Mouse (Mus musculus): ENCODE results near the gene Ttc8. TPM values are rescaled to one million over a fixed set of nuclear protein-coding genes. Genes with fewer than 3 reads are reported as not detected.

Ttc8 gene
- polyA plus RNA-seq, 1 experiment, result 6.2 TPM

DNA sequence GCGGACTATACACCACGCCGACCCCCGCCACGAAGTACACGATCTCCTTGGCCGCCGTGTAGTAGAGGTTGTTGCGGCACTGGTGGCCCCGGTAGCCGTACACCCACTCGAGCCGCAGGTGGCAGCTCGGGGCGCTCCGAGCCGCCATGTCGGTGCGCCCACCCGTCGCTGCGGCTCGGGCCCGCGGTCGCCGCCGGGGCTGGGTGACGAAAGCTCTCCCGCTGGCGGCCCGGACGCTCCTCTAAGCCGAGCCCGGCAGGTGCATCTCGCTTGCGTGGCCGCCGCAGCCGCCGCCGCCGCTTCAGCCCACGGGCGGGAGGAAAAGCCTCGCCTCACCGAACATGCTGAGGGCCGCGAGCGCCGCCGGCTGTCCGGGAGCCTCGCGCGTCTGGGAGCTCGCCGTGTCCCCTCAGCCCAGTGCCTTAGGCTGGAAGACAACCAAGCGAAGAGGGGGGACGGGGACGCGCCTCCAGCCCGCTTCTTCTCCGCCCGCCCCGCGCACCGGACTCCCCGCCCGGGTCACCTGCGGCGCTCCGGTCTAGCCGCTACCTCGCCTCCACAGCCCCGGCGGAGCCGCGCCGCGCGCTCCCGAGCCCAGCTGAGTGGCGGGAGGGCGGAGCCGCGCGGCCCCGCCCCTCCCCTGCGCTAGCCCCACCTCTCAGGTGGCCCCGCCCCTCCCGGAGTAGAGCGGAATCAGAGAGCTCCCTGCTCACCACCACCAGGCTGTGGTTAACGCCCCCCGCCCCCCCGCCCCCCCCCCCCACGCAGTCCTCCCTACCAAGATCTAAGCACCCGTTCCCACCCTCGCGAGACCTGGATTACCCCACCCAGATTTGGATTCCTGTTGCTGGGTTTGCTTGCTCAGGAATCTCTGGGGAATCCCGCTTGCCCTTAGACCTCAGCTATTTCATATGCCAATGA, 19.2 kb upstream of the Ttc8 start, which contains the start of gene Eml5:
Gene Eml5, minus strand, starts transcription at position 604 of the 921 bp plus-strand sequence.
- TF ChIP-seq MAX (IDR thresholded peaks at IDR 0.05; ENCODE audit: low read depth), result no peak
- no peak for TF ChIP-seq CEBPB (IDR thresholded peaks at IDR 0.05; ENCODE audit: insufficient read depth, poor library complexity, severe bottlenecking)
- TF ChIP-seq MYOG (IDR thresholded peaks at IDR 0.05; ENCODE audit: control insufficient read depth in 1 of 3, insufficient read depth in 1 of 3, insufficient read length in 2 of 3, low read depth in 2 of 3), result peak in 1 of 3 experiments; percentile 46
- TF ChIP-seq POLR2A (IDR thresholded peaks at IDR 0.05; ENCODE audit: insufficient read length, low read depth), result peak; percentile 48
- TF ChIP-seq MYOD1 (IDR thresholded peaks at IDR 0.05; ENCODE audit: control insufficient read depth in 1 of 3, insufficient read length in 2 of 3, low read depth in 2 of 3), result peak in 1 of 3 experiments; percentile 56
- peak; percentile 41 for TF ChIP-seq POLR2AphosphoS2 (IDR thresholded peaks at IDR 0.05; ENCODE audit: insufficient read length, low read depth)
- no peak for TF ChIP-seq USF1 (IDR thresholded peaks at IDR 0.05; ENCODE audit: low read depth)
- TF ChIP-seq TCF12 (IDR thresholded peaks at IDR 0.05; ENCODE audit: insufficient read depth, poor library complexity, severe bottlenecking), result no peak
- no peak for TF ChIP-seq REST (IDR thresholded peaks at IDR 0.05; ENCODE audit: insufficient read depth, insufficient read length)
- no peak for TF ChIP-seq TCF3 (IDR thresholded peaks at IDR 0.05; ENCODE audit: insufficient read length, low read depth)
- peak within 1 kb of the TSS; percentile 64 for H3K4me2 ChIP-seq (ENCODE audit: low read depth)
- peak within 1 kb of the TSS; percentile 26 for H3K4me3 ChIP-seq
- peak within 1 kb of the TSS; percentile 4 for H3ac ChIP-seq (ENCODE audit: control insufficient read depth, insufficient read length)
- H3K27me3 ChIP-seq (ENCODE audit: control insufficient read depth, insufficient read depth, insufficient read length), result no peaks in the 10 kb centered on the region
- H3K79me2 ChIP-seq (ENCODE audit: control insufficient read depth, insufficient read depth), result no peaks in the 10 kb centered on the region
- H3K36me3 ChIP-seq (ENCODE audit: control insufficient read depth, insufficient read depth), result no peaks in the 10 kb centered on the region

DNA sequence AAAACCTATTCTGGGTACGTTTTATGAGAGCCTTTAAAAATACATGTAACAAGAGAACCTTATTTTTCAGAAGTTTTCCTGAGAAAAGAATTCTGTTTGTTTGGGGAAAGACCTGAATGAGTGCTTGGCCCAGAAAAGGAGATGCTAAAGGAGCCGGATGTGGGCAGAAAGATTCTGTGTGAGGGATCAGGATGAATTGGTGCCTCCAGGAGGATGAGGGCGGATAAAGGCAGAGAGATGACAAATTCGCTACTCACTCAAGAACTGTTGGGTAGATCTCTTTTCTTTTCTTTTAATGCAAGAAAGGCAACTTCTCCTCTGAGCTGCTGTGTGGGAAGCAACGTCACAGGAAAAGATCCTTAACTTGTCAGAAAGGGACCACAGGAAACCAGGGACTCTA, 14.9 kb upstream of the Ttc8 start:
- no peak for TF ChIP-seq SRF (IDR thresholded peaks at IDR 0.05; ENCODE audit: control insufficient read depth, insufficient read length, low read depth)
- no peak for TF ChIP-seq E2F4 (IDR thresholded peaks at IDR 0.05; ENCODE audit: insufficient read depth)
- TF ChIP-seq REST (IDR thresholded peaks at IDR 0.05; ENCODE audit: insufficient read depth, insufficient read length), result no peak
- no peak for TF ChIP-seq USF1 (IDR thresholded peaks at IDR 0.05; ENCODE audit: low read depth)
- TF ChIP-seq POLR2AphosphoS2 (IDR thresholded peaks at IDR 0.05; ENCODE audit: insufficient read length, low read depth), result no peak
- no peak for TF ChIP-seq POLR2A (IDR thresholded peaks at IDR 0.05; ENCODE audit: insufficient read length, low read depth)
- no peak for TF ChIP-seq MYOD1 (IDR thresholded peaks at IDR 0.05; ENCODE audit: control insufficient read depth in 1 of 3, insufficient read length in 2 of 3, low read depth in 2 of 3)
- no peak for TF ChIP-seq MAX (IDR thresholded peaks at IDR 0.05; ENCODE audit: low read depth)
- no peak for TF ChIP-seq MYOG (IDR thresholded peaks at IDR 0.05; ENCODE audit: control insufficient read depth in 1 of 3, insufficient read depth in 1 of 3, insufficient read length in 2 of 3, low read depth in 2 of 3)
- TF ChIP-seq TCF12 (IDR thresholded peaks at IDR 0.05; ENCODE audit: insufficient read depth, poor library complexity, severe bottlenecking), result no peak
- TF ChIP-seq TCF3 (IDR thresholded peaks at IDR 0.05; ENCODE audit: insufficient read length, low read depth), result no peak
- no peak for TF ChIP-seq CEBPB (IDR thresholded peaks at IDR 0.05; ENCODE audit: insufficient read depth, poor library complexity, severe bottlenecking)
- no peaks in the 10 kb centered on the region for H3K79me2 ChIP-seq (ENCODE audit: control insufficient read depth, insufficient read depth)

DNA sequence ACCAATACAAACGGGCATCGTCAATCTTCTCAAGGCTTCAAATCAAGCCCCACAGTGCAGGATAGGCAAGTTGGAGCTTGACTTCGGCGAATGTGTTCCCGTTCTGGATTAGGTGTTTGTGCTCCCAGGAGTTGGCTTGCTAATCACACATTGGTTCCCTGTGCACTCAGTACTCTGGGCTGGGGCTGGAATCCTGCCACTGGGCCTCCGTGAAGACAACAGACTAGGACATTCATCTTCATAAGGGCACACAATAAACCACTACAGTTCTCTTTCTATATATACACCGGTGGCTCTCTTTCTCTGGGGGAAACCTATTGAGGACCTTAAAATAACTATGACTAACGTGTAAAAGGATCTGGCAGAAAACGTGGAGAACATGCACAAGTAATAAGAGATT, 10.3 kb upstream of the Ttc8 start:
- no peak overlapping the region for H3K4me3 ChIP-seq
- TF ChIP-seq POLR2AphosphoS2 (IDR thresholded peaks at IDR 0.05; ENCODE audit: insufficient read length, low read depth) (no peak), MYOD1 (IDR thresholded peaks at IDR 0.05; ENCODE audit: control insufficient read depth in 1 of 3, insufficient read length in 2 of 3, low read depth in 2 of 3) (no peak), TCF3 (IDR thresholded peaks at IDR 0.05; ENCODE audit: insufficient read length, low read depth) (no peak), MYOG (IDR thresholded peaks at IDR 0.05; ENCODE audit: control insufficient read depth in 1 of 3, insufficient read depth in 1 of 3, insufficient read length in 2 of 3, low read depth in 2 of 3) (no peak), CEBPB (IDR thresholded peaks at IDR 0.05; ENCODE audit: insufficient read depth, poor library complexity, severe bottlenecking) (no peak), MAX (IDR thresholded peaks at IDR 0.05; ENCODE audit: low read depth) (no peak), REST (IDR thresholded peaks at IDR 0.05; ENCODE audit: insufficient read depth, insufficient read length) (no peak), USF1 (IDR thresholded peaks at IDR 0.05; ENCODE audit: low read depth) (no peak), E2F4 (IDR thresholded peaks at IDR 0.05; ENCODE audit: insufficient read depth) (no peak), TCF12 (IDR thresholded peaks at IDR 0.05; ENCODE audit: insufficient read depth, poor library complexity, severe bottlenecking) (no peak), POLR2A (IDR thresholded peaks at IDR 0.05; ENCODE audit: insufficient read length, low read depth) (no peak), SRF (IDR thresholded peaks at IDR 0.05; ENCODE audit: control insufficient read depth, insufficient read length, low read depth) (no peak)
- no peak overlapping the region for H3K4me2 ChIP-seq (ENCODE audit: low read depth)
- no peak overlapping the region for H3ac ChIP-seq (ENCODE audit: control insufficient read depth, insufficient read length)
- no peaks in the 10 kb centered on the region for H3K36me3 ChIP-seq (ENCODE audit: control insufficient read depth, insufficient read depth)
- H3K79me2 ChIP-seq (ENCODE audit: control insufficient read depth, insufficient read depth), result no peaks in the 10 kb centered on the region
- no peaks in the 10 kb centered on the region for H3K27me3 ChIP-seq (ENCODE audit: control insufficient read depth, insufficient read depth, insufficient read length)

More for the DNA sequence above, 14.9 kb upstream of the Ttc8 start:
- Histone ChIP-seq H3K27me3 (ENCODE audit: control insufficient read depth, insufficient read depth, insufficient read length) (no peaks in the 10 kb centered on the region), H3K4me3 (no peak overlapping the region), H3ac (ENCODE audit: control insufficient read depth, insufficient read length) (no peak overlapping the region), H3K36me3 (ENCODE audit: control insufficient read depth, insufficient read depth) (no peaks in the 10 kb centered on the region), H3K4me2 (ENCODE audit: low read depth) (no peak overlapping the region)

GRCm38 (mm10) chr12:98931174-98931573, 10.8 kb downstream of the Ttc8 start:
- H3ac ChIP-seq (ENCODE audit: control insufficient read depth, insufficient read length), result no peak overlapping the region
- no peak overlapping the region for H3K4me3 ChIP-seq
- no peaks in the 10 kb centered on the region for H3K79me2 ChIP-seq (ENCODE audit: control insufficient read depth, insufficient read depth)
- H3K36me3 ChIP-seq (ENCODE audit: control insufficient read depth, insufficient read depth), result no peaks in the 10 kb centered on the region
- H3K27me3 ChIP-seq (ENCODE audit: control insufficient read depth, insufficient read depth, insufficient read length), result no peaks in the 10 kb centered on the region
- no peak for TF ChIP-seq TCF3 (IDR thresholded peaks at IDR 0.05; ENCODE audit: insufficient read length, low read depth)
- no peak for TF ChIP-seq POLR2A (IDR thresholded peaks at IDR 0.05; ENCODE audit: insufficient read length, low read depth)
- H3K4me2 ChIP-seq (ENCODE audit: low read depth), result no peak overlapping the region

All from myocyte (in vitro differentiated cells).